Mouse (Mus musculus): ENCODE results near the gene Ccdc124. TPM values are rescaled to one million over a fixed set of nuclear protein-coding genes. Genes with fewer than 3 reads are reported as not detected.

The Ccdc124 gene
- polyA plus RNA-seq, 1 experiment from 2014 or later = 62.3 TPM

DNA sequence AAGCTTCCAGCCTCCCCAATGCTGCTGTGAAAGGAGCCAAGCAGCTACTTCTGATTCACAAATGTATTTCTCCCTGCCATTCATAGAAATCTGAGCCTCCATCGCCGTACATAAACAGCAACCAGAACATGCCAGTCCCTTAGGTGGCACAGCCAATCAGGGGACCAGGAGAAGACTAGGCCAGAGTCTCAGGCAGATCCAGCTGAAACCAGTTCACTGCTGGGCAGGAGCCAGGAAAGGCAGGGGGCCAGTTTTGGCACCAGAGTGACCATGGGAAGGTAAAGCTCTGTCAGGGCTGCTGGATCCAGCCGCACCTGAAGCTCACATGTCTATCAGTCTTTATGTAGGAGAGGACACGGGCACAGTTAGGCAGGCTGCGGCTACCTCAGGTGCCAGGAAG, 16.9 kb upstream of the Ccdc124 start:
- peaks cover 18% of the 10 kb centered on the region for H3K36me3 ChIP-seq (ENCODE audit: inconsistent target)
- 82% methylated on average over 5 of the region's 5 CpGs for WGBS (ENCODE audit: missing documents)
- no peak overlapping the region for H3K27ac ChIP-seq
- peaks cover 1% of the 10 kb centered on the region; the same call in 1 of the 2 replicates for H3K79me2 ChIP-seq (ENCODE audit: inconsistent target)
- H3K4me3 ChIP-seq (ENCODE audit: inconsistent target) = no peak overlapping the region

DNA sequence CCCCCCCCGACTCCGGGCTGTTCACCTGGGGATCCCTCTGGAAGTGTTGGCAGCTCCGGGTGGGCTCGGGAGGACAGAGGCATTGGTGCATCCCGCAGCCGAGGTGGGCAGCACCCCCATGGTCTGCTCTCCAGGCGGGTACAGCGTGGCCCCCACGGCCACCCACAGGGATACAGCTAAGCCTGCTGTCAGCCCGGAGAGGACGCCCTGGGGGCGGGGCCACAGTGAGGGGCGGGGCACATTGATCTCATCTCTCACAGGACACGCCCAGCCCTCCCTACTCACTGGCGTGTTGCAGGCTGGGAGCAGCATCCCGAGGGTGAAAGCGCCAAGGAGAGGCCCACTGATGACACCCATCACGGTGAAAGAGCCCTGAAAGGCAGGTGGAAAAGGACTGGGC, 13.9 kb upstream of the Ccdc124 start:
- H3K4me3 ChIP-seq (ENCODE audit: inconsistent target) = no peak overlapping the region
- no peaks in the 10 kb centered on the region for H3K36me3 ChIP-seq (ENCODE audit: inconsistent target)
- no peaks in the 10 kb centered on the region for H3K79me2 ChIP-seq (ENCODE audit: inconsistent target)
- H3K27ac ChIP-seq = no peak overlapping the region
- 11% methylated on average over 16 of the region's 18 CpGs for WGBS (ENCODE audit: missing documents)

DNA sequence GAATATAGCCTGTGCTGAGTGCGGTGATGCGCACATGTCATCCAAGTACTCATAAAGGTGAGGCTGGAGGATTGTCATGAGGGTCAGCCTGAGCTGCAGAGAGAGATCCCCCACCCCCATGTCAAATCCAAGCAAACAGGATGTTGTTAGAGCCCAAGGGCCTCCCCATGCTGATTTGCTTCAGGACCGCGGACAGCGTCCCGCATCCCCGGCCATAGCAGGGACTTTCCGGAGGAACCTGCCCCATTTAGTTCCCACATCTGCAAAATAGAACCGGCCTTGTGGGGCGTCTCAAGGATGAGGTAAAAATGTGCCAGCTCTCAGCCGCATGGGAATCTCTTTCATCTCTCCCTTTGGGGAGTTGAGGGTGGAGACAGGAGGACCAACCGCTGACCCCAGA, 11.9 kb upstream of the Ccdc124 start:
- WGBS (ENCODE audit: missing documents) = 13% methylated on average over 12 of the region's 12 CpGs
- Histone ChIP-seq H3K27ac (no peak overlapping the region), H3K4me3 (ENCODE audit: inconsistent target) (no peak overlapping the region), H3K79me2 (ENCODE audit: inconsistent target) (no peaks in the 10 kb centered on the region), H3K36me3 (ENCODE audit: inconsistent target) (no peaks in the 10 kb centered on the region)

DNA sequence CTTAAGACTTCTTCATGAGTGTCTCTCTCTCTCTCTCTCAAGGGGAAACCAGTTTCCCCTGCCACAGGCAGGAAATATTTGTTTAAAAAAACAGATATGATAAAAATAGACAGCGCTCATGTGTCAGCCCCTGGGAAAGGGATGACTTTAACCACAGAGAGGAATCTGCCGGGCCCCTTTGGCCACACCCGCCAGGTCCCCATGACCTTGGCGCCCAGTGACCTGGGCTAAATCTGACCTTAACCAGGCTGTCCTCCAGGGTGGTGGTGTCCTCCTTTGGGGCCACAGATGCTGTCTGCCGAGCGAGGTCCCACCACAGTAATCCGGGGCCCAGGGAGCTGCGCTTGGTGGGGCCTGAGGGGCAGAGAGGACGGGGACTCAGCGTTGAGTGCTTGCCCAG, 10.9 kb upstream of the Ccdc124 start:
- Histone ChIP-seq H3K4me3 (ENCODE audit: inconsistent target) (no peak overlapping the region), H3K79me2 (ENCODE audit: inconsistent target) (no peaks in the 10 kb centered on the region), H3K36me3 (ENCODE audit: inconsistent target) (no peaks in the 10 kb centered on the region), H3K27ac (no peak overlapping the region)
- WGBS (ENCODE audit: missing documents) = 68% methylated on average over 10 of the region's 10 CpGs

DNA sequence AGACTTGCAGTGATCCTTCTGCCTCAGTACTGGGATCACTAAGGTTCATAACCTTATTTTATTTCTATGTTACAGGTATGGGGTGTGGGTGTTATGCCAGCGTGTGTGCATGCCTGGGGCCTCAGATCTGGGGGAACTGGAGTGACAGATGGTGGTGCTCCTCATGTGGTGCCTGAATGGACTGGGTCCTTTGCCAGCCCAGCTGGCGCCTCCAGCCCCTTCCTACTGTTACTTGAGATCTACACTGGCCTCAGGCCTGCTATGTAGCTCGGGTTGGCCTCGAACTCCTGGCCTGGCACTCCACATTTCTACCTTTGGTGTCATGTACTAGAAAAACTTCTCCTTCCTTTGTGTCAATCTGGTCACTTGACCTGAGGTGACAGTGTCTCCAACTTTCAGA, 10.5 kb upstream of the Ccdc124 start:
- WGBS (ENCODE audit: missing documents) = 86% methylated on average over 4 of the region's 4 CpGs
- no peak overlapping the region for H3K4me3 ChIP-seq (ENCODE audit: inconsistent target)
- H3K27ac ChIP-seq = no peak overlapping the region
- no peaks in the 10 kb centered on the region for H3K79me2 ChIP-seq (ENCODE audit: inconsistent target)
- H3K36me3 ChIP-seq (ENCODE audit: inconsistent target) = no peaks in the 10 kb centered on the region

DNA sequence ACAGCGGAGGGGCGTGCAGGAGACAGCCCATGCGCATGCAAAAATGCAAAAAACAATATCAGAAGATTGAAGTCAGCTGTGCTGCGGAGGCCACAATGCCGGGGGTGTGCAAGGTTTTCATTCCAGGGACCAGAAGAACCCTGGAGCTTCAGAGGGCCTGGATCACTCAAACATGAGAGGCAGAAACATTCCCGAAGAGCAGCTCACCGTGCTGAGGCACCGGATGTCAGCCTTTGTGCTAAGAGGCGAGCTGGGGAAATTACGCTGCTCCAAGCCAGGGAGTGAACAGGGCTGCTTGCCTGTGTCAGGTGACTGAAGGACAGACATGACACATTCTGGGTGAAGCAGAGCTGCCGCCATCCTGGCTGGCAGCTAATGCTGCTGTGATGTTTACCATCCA, 6.8 kb upstream of the Ccdc124 start:
- 50% methylated on average over 11 of the region's 11 CpGs for WGBS (ENCODE audit: missing documents)
- H3K27ac ChIP-seq = no peak overlapping the region
- H3K4me3 ChIP-seq (ENCODE audit: inconsistent target) = no peak overlapping the region
- no peaks in the 10 kb centered on the region for H3K79me2 ChIP-seq (ENCODE audit: inconsistent target)
- H3K36me3 ChIP-seq (ENCODE audit: inconsistent target) = no peaks in the 10 kb centered on the region

DNA sequence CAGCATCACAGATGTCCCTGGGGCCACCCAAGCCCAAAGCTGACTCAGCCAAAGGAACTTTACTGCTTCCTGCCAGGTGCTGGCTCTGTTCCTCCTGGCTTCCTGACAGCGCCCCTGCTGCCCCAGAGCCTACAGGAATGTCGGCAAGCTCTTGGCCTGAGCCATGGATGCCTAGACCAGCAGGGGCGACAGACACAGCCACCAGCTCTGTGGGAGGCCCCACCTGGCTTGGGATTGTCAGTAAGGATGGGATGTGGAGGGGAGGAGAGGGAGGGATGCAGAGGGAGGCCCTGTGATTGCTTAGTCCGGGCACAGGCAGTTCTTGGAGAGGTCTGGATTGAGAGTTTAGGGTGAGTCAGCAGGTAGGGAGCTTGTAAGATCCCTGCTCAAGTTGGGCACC, 6.4 kb upstream of the Ccdc124 start:
- Histone ChIP-seq H3K4me3 (ENCODE audit: inconsistent target) (no peak overlapping the region), H3K27ac (no peak overlapping the region), H3K79me2 (ENCODE audit: inconsistent target) (no peaks in the 10 kb centered on the region), H3K36me3 (ENCODE audit: inconsistent target) (no peaks in the 10 kb centered on the region)
- 10% methylated on average over 4 of the region's 4 CpGs for WGBS (ENCODE audit: missing documents)

DNA sequence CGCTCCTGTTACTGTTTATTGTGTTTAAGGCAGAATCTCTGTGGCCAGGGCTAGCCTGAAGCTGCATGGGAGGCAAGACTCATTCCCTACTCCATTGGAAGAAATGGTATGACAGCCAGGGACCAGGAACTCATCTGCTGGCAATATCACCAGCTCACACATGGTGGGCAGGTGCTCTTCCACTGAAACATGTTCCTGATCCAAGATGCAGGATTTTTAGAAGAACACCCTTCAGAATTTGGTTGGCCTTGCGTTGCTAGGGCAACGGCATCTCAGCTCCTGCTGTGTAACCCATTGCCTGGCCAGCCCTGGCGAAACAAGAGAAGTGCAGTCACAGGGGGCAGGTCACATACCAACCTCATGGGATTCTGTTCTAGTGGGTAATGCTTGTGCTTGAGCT, 5.8 kb upstream of the Ccdc124 start:
- Histone ChIP-seq H3K27ac (no peak overlapping the region), H3K4me3 (ENCODE audit: inconsistent target) (no peak overlapping the region), H3K36me3 (ENCODE audit: inconsistent target) (no peaks in the 10 kb centered on the region), H3K79me2 (ENCODE audit: inconsistent target) (no peaks in the 10 kb centered on the region)
- 85% methylated on average over 4 of the region's 4 CpGs for WGBS (ENCODE audit: missing documents)

DNA sequence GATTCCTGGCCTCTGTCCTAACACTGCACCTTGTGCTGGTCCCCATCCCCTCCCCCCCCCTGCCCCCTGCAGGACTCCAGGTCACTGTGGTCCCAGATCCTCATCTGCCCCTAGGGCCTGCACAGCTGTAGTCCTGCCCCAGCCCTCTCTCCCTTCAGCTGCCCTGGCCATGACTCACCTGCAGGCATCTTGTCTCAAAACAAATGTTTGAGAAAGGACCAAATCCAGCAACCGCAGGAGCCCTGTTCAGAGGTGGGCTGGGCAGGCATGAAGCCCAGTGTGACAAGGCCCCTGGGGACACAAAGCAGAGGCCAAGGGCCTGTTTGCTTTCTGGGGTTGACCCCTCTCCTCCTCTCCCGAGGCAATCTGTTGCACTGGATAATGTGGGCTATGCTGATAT, 4.4 kb upstream of the Ccdc124 start:
- H3K27ac ChIP-seq = no peak overlapping the region
- H3K36me3 ChIP-seq (ENCODE audit: inconsistent target) = no peaks in the 10 kb centered on the region
- no peak overlapping the region for H3K4me3 ChIP-seq (ENCODE audit: inconsistent target)
- no peaks in the 10 kb centered on the region for H3K79me2 ChIP-seq (ENCODE audit: inconsistent target)
- 81% methylated on average over 2 of the region's 2 CpGs for WGBS (ENCODE audit: missing documents)

DNA sequence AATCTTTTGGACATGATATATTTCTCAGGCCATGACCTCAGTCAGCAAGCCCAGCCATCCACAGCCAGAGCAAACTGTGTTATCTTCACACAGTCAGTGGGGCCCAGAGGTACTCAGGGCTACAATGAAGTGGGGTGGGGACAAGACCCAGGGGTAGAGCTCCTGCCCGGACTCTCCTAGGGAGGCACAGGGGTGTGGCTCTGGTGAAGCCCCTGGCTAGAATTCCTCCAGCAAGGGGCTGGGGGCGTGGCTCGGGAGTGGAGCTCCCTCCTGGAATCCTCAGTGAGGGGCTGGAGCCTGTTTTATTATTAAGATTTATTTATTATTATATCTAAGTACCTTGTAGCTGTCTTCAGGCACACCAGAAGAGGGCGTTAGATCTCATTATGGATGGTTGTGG, 2.6 kb upstream of the Ccdc124 start:
- 83% methylated on average over 3 of the region's 4 CpGs for WGBS (ENCODE audit: missing documents)
- Histone ChIP-seq H3K79me2 (ENCODE audit: inconsistent target) (peaks cover 12% of the 10 kb centered on the region; the same call in 1 of the 2 replicates), H3K27ac (no peak overlapping the region), H3K36me3 (ENCODE audit: inconsistent target) (no peaks in the 10 kb centered on the region), H3K4me3 (ENCODE audit: inconsistent target) (no peak overlapping the region)

DNA sequence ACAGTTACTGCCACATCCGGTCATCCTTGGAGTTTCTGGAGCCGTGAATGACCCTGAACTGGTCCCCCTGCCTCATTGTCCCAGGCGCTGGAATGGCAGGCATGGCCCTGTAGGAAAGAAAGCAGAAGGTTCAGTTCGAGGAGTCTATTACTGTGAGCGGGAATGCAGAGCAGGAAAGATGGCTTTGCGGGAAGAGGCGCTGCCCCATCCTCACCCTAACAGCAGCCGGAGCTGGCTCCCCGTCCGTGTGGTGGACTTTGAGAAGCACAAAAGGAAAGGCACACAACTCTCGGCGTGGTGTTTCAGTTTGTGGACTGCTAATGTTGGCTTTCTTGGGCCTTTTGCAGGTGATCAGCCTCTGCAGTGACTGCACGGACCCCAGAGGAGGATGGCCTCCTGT, 706 bp upstream of the Ccdc124 start:
- 97% methylated on average over 13 of the region's 13 CpGs for WGBS (ENCODE audit: missing documents)
- Histone ChIP-seq H3K4me3 (ENCODE audit: inconsistent target) (no peak overlapping the region), H3K79me2 (ENCODE audit: inconsistent target) (peaks cover 14% of the 10 kb centered on the region; the same call in 1 of the 2 replicates), H3K36me3 (ENCODE audit: inconsistent target) (no peaks in the 10 kb centered on the region), H3K27ac (no peak overlapping the region)

DNA sequence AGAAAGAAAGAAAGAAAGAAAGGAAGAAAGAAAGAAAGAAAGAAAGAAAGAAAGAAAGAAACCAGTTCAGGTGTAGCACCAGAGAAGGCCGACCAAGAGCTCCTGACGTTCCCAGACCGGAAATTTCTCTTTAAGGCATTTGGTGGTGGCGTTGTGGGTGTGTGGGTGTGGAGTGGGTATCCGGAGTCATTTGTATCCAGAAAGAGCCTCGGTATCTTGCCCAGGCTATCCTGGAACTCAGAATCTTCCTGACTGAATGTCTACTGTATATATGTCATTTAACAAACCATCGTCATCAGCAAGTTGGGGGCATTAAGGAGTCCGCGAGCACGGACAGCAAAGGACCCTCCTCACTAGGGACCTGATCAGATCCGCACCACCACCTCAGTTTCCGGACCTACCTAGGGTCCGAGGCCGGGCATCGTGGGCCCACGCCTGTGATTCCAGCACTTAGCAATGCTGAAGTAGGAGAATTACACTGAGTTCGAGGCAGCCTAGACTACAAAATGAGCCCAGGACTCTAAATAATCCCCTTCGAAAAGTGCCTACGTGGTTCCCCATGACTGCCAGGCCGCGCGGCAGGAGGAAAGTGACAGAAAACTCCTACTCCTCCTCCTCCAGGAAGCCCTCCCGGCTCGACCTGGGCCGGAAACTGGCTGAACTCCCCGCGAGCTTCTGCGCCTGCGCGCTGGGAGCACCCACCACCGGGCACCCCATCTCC, 932 bp downstream of the Ccdc124 start:
- Histone ChIP-seq H3K36me3 (ENCODE audit: inconsistent target) (no peaks in the 10 kb centered on the region), H3K27ac (peak overlapping the region; percentile 73), H3K79me2 (ENCODE audit: inconsistent target) (peaks cover 14% of the 10 kb centered on the region; the same call in 1 of the 2 replicates), H3K4me3 (ENCODE audit: inconsistent target) (peak overlapping the region; percentile 93)
- 3% methylated on average over 31 of the region's 31 CpGs for WGBS (ENCODE audit: missing documents)

DNA sequence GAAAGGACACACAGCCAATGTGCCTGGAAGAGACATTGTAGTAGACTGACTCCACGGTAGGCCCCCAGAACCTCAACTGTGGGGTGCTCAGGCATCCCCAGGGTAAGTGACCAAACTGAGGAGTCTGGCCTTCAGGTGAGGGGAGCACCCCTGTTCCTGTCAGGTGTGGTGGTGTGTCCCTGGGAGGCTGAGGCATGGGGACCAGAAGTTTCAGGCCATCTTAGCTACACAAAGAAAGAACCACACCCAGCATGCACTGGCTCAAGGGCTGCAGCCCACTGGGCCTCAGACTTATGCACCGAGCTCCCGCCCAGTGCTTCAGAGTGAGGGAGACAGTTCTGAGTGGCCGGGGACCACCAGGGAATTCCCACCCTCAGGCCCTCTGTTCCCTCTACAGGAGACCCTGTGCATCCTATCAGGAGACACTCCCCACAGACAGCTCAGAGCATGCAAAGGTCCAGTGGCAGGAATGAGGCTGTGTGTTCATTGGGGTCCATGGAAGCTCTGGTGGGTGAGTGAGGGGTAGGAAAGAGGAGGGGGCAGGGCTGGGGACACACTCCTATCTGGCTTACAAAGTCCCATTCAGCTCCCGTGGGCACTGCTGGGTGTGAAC, 2.4 kb downstream of the Ccdc124 start:
- Histone ChIP-seq H3K4me3 (ENCODE audit: inconsistent target) (no peak overlapping the region), H3K79me2 (ENCODE audit: inconsistent target) (peaks cover 14% of the 10 kb centered on the region; the same call in 1 of the 2 replicates), H3K27ac (no peak overlapping the region), H3K36me3 (ENCODE audit: inconsistent target) (no peaks in the 10 kb centered on the region)
- WGBS (ENCODE audit: missing documents) = 90% methylated on average over 5 of the region's 5 CpGs

DNA sequence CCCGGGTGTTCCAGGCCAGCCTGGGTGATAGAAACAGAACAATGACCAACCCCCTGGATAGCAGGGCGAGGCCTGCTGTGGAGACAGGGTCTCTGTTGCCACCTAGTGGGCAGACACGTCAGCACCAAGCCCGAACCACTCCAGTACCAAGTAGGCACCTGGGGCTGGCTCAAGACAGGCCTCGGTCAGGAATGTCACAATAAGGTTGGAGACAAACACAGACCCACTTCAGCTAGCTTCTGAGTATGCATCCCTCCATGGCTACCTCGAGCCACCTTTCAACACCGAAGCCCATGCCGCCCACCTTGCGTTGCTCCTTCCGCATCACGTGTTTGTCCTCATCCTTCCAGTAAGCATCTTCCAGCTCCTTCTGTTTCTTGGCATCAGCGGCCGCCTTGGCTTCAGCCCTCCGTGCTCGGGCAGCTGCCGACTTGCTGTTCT, 4.1 kb downstream of the Ccdc124 start:
- Histone ChIP-seq H3K36me3 (ENCODE audit: inconsistent target) (no peaks in the 10 kb centered on the region), H3K4me3 (ENCODE audit: inconsistent target) (no peak overlapping the region), H3K27ac (no peak overlapping the region), H3K79me2 (ENCODE audit: inconsistent target) (peaks cover 14% of the 10 kb centered on the region; the same call in 1 of the 2 replicates)
- 58% methylated on average over 16 of the region's 16 CpGs for WGBS (ENCODE audit: missing documents)

DNA sequence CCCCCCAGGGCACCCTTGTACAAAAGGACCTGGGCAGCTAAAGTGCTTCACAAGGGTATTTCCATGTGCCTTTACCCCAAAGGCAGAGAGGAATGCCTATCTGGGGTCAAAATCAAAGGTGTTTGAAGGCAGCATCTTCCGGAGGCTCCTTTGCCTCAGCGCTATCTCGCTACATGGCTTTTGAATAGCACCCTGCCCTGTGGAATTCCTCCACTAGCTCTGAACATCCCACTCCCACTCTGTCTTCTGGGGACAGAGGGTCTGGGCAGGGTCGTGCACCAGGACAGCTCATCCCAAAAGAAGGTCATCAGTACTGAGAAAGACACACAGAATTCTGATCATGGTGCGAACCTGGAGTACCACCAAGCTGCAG, 4.5 kb downstream of the Ccdc124 start:
- 50% methylated on average over 5 of the region's 5 CpGs for WGBS (ENCODE audit: missing documents)
- Histone ChIP-seq H3K36me3 (ENCODE audit: inconsistent target) (no peaks in the 10 kb centered on the region), H3K27ac (no peak overlapping the region), H3K4me3 (ENCODE audit: inconsistent target) (no peak overlapping the region), H3K79me2 (ENCODE audit: inconsistent target) (peaks cover 14% of the 10 kb centered on the region; the same call in 1 of the 2 replicates)
